Mouse (Mus musculus) testis, adult 2 months (tissue): Measurements from ENCODE around the gene Abcc9.

Experiments used
- CTCF ChIP-seq: fragments of 200-500 bp; IDR thresholded peaks from 2 replicates; pipeline ENCODE4 v1.5.1; 2012; ENCODE audit warnings: low read depth, mild to moderate bottlenecking, inconsistent platforms, low read length, moderate library complexity; ENCODE audit not compliant: control insufficient read depth, insufficient read depth, insufficient replicate concordance
- POLR2A ChIP-seq: fragments of 200-500 bp; IDR thresholded peaks from 2 replicates; pipeline ENCODE4 v1.6.1; 2012; ENCODE audit warnings: low read depth, mild to moderate bottlenecking, inconsistent platforms, low read length, moderate library complexity; ENCODE audit not compliant: control insufficient read depth

GRCm38 (mm10) chr6:142577801-142578200 lies 124.3 kb downstream of the Abcc9 start:
- TF ChIP-seq CTCF (no peak), POLR2A (no peak)
